Mouse (Mus musculus) bone marrow, adult 2 months (tissue): Measurements from ENCODE around the gene Tulp1.

ENCODE experiments used
- CTCF ChIP-seq: fragments of 200-500 bp; IDR thresholded peaks from 2 replicates; pipeline ENCODE4 v1.5.1; 2011; ENCODE audit warnings: low read length, control low read depth; ENCODE audit not compliant: control insufficient read depth, insufficient read depth
- POLR2A ChIP-seq: fragments of 200-500 bp; IDR thresholded peaks from 2 replicates; pipeline ENCODE4 v1.6.1; 2011; ENCODE audit warnings: low read depth, mild to moderate bottlenecking, control low read depth, low read length, borderline replicate concordance; ENCODE audit not compliant: control insufficient read depth

GRCm38 (mm10) chr17:28317725-28318124 lies 47.3 kb downstream of the Tulp1 start:
- no peak for TF ChIP-seq POLR2A
- no peak for TF ChIP-seq CTCF
